Mouse (Mus musculus) left cerebral cortex, adult 11 months (tissue): ENCODE data around the gene Pld3.

Experiments
- DNase-seq: peaks from one replicate; pipeline ENCODE4 v3.0.0; 2022; ENCODE audit warnings: low spot score

Pld3 gene

GRCm38 (mm10) chr7:27569580-27570224 is 16.7 kb upstream of the Pld3 start:
- DNase-seq: no peak

DNA sequence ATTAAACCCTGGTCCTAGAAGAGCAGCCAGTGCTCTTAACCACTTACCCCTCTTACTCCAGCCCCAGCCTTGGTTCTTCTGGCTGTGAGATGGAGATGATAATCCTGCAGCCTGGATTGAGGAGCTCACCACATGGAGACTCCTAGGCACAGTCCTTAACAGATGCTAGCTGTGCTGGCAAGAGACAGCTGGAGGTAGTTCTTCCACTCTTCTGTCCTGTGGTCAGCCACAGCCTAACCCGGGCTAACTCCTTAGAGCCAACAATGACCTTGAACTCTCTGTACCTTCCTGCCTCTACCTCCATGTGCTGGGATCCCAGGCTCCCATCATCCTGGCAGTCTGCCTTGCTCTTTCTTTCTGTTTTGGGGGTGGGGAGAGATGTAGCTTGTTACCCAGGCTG is 8.0 kb upstream of the Pld3 start:
- no peak for DNase-seq

- DNase-seq: no peak
Measured at GRCm38 (mm10) chr7:27560291-27560887, 7.4 kb upstream of the Pld3 start.

- no peak for DNase-seq
Measured at GRCm38 (mm10) chr7:27552070-27552469, 948 bp downstream of the Pld3 start.

- no peak for DNase-seq
Measured at GRCm38 (mm10) chr7:27549597-27549996, 3.4 kb downstream of the Pld3 start.

- no peak for DNase-seq
Measured at GRCm38 (mm10) chr7:27544675-27545370, 8.2 kb downstream of the Pld3 start.

GRCm38 (mm10) chr7:27543851-27544250 is 9.2 kb downstream of the Pld3 start:
- DNase-seq: no peak

DNA sequence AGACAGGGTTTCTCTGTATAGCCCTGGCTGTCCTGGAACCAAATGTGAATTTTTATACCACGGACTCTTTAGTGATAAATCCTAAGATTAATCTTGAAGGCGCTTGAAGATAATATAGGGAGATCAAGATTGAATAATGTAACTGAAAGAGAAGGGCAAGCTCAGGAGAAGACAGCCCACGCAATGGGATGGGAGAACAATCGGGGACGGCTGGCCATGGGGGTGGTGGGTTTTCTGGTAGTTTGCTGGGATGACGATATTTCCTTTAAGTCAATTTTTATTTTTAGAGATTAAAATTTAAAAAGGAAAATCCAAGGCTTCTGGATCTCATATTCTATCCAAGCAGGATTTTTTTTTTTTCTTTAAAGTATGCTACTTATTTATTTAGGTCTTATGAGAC is 10.0 kb downstream of the Pld3 start:
- DNase-seq: no peak

DNA sequence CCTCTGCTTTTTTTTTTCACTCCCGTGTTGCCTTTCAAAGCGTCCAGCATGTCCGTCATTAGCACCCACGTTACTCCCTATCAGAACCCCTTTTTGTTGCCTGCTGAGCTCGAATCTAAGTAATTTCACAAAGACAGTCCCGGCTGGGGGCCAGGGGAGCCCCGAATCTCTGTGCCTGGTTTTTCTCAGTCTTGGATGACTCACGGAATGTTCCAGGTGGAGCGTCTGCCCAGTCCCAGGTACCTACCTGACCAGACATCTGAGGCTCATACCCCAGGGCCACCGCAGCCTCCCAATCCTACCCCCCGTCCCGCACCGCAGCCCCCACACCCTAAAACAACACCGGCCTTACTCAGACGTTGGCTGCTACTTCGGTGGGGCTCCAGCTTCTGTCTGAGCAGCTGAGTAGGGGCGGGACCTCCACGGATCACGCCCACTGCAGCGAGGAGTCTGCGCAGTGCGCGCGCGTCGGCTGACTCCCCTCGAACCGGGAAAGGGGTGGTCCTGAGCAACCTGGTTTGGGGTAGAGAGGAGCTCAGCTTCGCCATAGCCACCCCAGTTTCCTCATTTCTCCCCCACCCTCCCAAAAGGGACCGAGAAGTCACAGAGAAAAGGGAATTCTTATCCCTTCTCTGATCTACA is 10.5 kb downstream of the Pld3 start:
- peak; percentile 81 for DNase-seq

DNA sequence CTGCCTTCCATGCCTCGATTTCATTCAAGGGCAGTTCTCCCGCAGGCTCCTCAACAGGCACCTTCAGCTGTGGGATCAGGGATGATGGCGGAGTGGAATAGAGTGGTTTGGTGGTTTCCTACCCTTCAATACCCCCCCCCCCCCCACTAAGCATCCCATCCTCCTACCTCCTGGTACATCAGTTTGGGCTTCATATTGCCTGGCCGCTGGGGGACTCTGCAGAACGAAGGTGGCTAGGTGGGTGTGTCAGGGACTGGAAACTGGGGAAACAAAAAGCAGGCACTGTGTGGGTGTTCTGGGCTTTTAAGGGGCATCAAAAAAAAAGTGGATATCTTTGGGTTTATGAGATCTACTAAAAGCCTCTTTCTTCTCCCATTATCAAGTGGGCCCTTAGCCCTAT is 11.1 kb downstream of the Pld3 start:
- no peak for DNase-seq

GRCm38 (mm10) chr7:27541431-27541830 is 11.6 kb downstream of the Pld3 start:
- peak; percentile 90 for DNase-seq

DNA sequence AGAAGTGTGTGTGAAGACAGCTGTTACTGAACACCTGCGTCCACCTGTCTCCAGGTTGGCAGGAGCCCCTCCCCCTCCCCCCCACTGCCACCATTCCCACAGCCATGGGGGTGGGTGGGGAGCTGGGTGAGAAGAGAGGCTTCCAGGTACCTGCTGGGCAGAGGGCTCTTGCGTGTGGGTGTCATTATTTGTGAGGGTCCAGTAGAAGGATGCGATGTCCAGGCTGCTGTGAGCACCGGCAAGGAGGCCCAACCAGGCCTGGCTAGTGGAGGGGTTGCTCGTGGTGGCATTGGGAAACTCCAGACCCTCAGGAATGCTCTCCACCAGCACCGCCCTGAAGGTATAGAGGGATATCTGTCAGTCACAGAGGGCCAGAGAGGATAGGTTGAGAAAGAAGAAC is 12.1 kb downstream of the Pld3 start:
- no peak for DNase-seq

DNA sequence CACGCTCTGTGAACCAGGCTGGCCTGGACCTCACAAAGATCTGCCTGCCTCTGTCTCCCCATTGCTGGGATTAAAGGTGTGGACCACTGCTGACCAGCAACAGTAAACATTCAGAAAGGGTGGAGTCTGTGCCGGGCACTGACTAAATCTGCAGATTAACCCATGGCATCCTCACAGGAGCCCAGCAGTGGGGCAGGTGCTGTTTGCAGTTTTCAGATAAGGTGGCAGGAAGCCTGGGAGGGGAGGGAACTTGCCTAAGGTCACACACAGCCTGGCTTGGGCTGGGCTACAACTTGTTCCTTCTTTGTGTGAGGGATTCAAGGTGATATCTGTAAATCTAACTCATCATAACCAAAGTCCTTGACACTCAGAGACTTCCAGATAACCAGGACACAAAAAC is 12.5 kb downstream of the Pld3 start:
- DNase-seq: no peak

DNA sequence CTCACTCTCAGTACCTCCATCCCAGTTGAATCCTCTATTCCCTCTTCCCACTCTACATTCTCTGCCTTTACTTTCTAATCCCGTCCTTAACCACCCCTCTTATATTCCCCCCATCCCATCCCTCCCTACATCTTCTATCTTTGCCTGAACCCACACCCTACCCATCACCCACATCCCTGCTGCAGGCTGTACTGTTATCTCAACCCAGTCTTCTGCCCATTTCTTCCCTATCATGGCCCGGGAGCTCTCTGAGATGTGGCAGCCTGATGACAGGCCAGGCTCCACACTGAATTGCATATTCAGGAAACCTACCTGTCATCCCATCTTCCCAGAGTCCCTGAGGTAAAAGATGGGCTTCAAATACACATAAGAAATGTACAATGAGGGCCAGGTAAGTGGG is 14.2 kb downstream of the Pld3 start:
- no peak for DNase-seq

DNA sequence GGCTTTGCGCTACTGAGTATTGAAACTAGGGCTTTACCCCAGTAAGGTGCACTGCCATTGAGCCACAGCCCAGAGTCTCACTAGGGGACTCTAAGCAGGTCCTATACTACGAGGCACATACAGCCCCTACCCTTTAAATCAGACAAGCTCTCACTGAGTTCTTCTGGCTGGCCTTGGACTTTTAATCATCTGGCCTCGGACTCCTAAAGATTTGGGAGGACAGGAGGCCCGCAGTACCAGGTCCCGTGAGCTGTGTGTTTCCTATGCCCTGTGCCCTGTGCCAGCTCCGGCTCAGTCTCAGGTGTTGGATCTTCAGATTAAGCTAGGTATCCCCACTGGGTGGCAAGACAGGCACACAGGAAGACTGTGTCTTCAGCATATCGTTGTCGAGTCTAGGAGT is 15.0 kb downstream of the Pld3 start:
- DNase-seq: no peak

GRCm38 (mm10) chr7:27536618-27537017 is 16.4 kb downstream of the Pld3 start:
- no peak for DNase-seq

DNA sequence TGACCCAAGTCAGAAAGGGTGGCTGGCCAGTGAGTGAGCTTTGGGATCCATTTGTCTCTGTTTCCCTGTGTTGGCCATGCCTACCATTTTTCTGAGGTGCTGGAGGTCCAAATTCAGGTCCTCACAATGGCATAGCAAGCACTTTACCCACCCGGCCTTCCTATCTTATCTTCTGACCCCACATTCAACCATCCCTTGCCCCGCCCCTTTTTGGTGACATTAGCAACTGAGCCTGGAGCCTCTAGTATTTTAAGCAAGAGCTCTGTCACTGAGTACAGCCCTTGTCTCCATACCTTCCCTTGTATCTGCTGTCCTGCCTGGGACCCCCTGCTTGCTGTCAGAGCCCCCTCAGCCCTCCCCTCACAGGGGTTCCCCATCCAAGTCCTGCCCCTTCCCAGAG is 17.6 kb downstream of the Pld3 start:
- DNase-seq: no peak

- no peak for DNase-seq
Measured at GRCm38 (mm10) chr7:27532480-27533050, 20.5 kb downstream of the Pld3 start.

GRCm38 (mm10) chr7:27531707-27532106 is 21.3 kb downstream of the Pld3 start:
- DNase-seq: no peak

GRCm38 (mm10) chr7:27530937-27531336 is 22.1 kb downstream of the Pld3 start:
- DNase-seq: no peak

GRCm38 (mm10) chr7:27529070-27529469 is 23.9 kb downstream of the Pld3 start:
- no peak for DNase-seq

DNA sequence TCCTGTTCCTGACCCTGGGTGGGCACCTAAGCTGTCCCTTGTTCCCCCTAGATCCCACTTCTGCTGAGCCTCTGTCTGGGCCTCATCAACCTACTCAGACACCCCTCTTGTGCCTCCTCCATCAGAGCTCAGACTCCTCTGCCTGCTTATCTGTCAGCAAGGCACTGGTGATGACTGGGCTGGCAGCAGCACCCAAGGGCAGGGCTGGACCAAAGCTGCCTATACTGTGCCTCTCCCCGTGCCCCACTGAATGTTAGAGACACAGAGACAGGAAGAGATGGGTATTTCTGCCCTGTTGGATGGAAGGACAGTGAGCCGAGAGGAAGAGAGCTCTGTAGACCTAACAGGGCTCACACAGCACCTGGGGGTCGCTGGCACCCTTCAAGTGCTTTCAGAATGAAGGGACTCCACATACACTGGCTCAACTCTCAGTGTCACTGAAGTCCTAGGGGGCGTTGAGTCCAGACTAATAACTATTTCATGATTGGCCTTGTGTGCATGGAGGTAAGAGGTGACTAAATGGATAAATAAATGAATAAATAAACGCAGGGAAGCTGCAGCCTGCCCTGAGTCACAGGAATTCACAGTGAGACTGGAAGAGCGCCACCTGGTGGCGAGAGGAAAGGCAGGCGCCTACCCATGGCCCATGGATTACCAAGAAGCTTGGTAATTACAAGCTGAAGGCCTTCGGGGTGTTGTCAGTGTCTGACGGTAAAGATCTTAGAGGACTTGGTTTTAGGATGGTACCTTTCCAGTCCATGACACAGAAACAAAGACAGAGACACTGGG is 26.8 kb downstream of the Pld3 start:
- peak; percentile 71 for DNase-seq
